Mouse (Mus musculus): Measurements from ENCODE around the gene Emc8. TPM values are rescaled to one million over a fixed set of nuclear protein-coding genes. Genes with fewer than 3 reads are reported as not detected.

Emc8 gene
- polyA plus RNA-seq, 1 experiment, result 10.8 TPM

DNA sequence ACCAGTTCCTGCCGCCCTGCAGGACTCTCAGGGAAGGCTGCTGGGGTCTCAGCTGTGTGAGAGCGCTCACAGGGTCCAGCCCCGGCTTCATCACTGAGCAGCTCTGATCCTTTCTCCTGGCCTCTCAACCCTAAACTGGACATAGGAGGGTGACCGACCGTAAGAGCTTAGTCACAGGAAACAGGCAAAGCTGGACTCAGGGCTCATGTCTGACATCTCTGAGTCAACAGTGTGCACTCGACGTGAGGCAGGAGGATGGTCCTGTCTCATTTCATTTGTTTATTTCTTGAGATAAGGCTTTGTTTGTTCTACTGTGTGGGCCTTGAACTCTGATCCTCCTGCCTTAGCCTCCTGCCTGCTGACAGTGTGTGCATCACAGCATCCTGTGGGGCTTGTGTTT, 47.9 kb downstream of the Emc8 start:
- H3K4me3 ChIP-seq (replicated peaks), result no peak overlapping the region
- peaks cover 2% of the 10 kb centered on the region; the same call in 1 of the 2 replicates for H3K9me3 ChIP-seq (ENCODE audit: control insufficient read depth, low read length)
- TF ChIP-seq GATA1 (IDR thresholded peaks at IDR 0.05; ENCODE audit: low read length) (no peak), TAL1 (IDR thresholded peaks at IDR 0.05; ENCODE audit: low read length) (no peak)
- no peaks in the 10 kb centered on the region for H3K36me3 ChIP-seq (ENCODE audit: control insufficient read depth)
- H3K4me1 ChIP-seq (ENCODE audit: control insufficient read depth), result peaks cover 4% of the 10 kb centered on the region
- peaks cover 3% of the 10 kb centered on the region; the same call in 1 of the 2 replicates for H3K27me3 ChIP-seq (ENCODE audit: control insufficient read depth)

GRCm38 (mm10) chr8:120619235-120620180, 48.9 kb downstream of the Emc8 start:
- no peak for TF ChIP-seq TAL1 (IDR thresholded peaks at IDR 0.05; ENCODE audit: low read length)
- no peak for TF ChIP-seq GATA1 (IDR thresholded peaks at IDR 0.05; ENCODE audit: low read length)
- H3K4me3 ChIP-seq (replicated peaks), result no peak overlapping the region
- no peaks in the 10 kb centered on the region for H3K36me3 ChIP-seq (ENCODE audit: control insufficient read depth)
- H3K4me1 ChIP-seq (ENCODE audit: control insufficient read depth), result peaks cover 4% of the 10 kb centered on the region
- peaks cover 3% of the 10 kb centered on the region; the same call in 1 of the 2 replicates for H3K27me3 ChIP-seq (ENCODE audit: control insufficient read depth)
- no peaks in the 10 kb centered on the region for H3K9me3 ChIP-seq (ENCODE audit: control insufficient read depth, low read length)

DNA sequence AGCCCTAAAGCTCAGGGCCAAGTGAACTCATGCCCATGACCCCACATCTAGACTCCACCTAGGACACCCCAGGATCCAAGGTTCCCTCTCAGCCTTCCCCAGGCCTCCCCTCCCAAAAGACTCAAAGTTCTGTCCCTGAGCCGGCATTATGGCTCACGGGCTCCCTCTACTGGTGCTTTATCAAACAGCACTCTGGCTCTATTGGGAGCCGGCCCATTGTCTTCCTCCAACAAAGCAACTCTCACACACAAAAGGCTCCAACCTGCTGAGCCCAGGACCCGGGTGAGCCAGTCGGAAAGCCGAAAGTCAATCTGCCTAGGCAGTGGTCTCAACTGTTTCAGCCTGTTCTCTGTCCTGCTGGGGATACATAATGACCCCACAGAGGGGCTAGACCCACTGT, 50.3 kb downstream of the Emc8 start:
- Histone ChIP-seq H3K9me3 (ENCODE audit: control insufficient read depth, low read length) (no peaks in the 10 kb centered on the region), H3K36me3 (ENCODE audit: control insufficient read depth) (no peaks in the 10 kb centered on the region), H3K4me1 (ENCODE audit: control insufficient read depth) (no peaks in the 10 kb centered on the region; the same call in none of the 2 replicates), H3K4me3 (replicated peaks) (no peak overlapping the region), H3K27me3 (ENCODE audit: control insufficient read depth) (peaks cover 16% of the 10 kb centered on the region)
- TF ChIP-seq GATA1 (IDR thresholded peaks at IDR 0.05; ENCODE audit: low read length) (no peak), TAL1 (IDR thresholded peaks at IDR 0.05; ENCODE audit: low read length) (no peak)

GRCm38 (mm10) chr8:120616663-120617626, 51.4 kb downstream of the Emc8 start:
- TF ChIP-seq TAL1 (IDR thresholded peaks at IDR 0.05; ENCODE audit: low read length) (no peak), GATA1 (IDR thresholded peaks at IDR 0.05; ENCODE audit: low read length) (no peak)
- Histone ChIP-seq H3K36me3 (ENCODE audit: control insufficient read depth) (no peaks in the 10 kb centered on the region), H3K9me3 (ENCODE audit: control insufficient read depth, low read length) (no peaks in the 10 kb centered on the region), H3K4me1 (ENCODE audit: control insufficient read depth) (no peaks in the 10 kb centered on the region; the same call in 1 of the 2 replicates), H3K4me3 (replicated peaks) (no peak overlapping the region), H3K27me3 (ENCODE audit: control insufficient read depth) (peaks cover 16% of the 10 kb centered on the region)

DNA sequence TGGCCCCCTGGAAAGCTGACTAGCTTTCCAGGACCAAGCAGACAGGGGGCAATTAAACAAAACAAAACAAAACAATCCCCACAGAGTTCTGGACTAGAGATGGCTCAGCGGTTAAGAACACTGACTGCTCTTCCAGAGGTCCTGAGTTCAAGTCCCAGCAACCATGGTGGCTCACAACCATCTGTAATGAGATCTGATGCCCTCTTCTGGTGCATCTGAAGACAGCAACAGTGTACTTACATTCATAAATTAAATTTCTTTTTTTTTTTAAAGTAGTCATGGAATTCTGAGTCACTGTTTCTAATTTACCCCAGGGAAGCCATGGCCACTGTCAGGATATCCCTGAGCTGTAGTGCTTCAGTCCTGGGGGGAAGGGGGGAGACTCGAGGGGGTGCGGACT, 53.9 kb downstream of the Emc8 start:
- Histone ChIP-seq H3K9me3 (ENCODE audit: control insufficient read depth, low read length) (peaks cover 3% of the 10 kb centered on the region), H3K27me3 (ENCODE audit: control insufficient read depth) (peaks cover 16% of the 10 kb centered on the region), H3K4me1 (ENCODE audit: control insufficient read depth) (no peaks in the 10 kb centered on the region; the same call in 1 of the 2 replicates), H3K36me3 (ENCODE audit: control insufficient read depth) (no peaks in the 10 kb centered on the region), H3K4me3 (replicated peaks) (no peak overlapping the region)
- TF ChIP-seq GATA1 (IDR thresholded peaks at IDR 0.05; ENCODE audit: low read length), result no peak
- no peak for TF ChIP-seq TAL1 (IDR thresholded peaks at IDR 0.05; ENCODE audit: low read length)

DNA sequence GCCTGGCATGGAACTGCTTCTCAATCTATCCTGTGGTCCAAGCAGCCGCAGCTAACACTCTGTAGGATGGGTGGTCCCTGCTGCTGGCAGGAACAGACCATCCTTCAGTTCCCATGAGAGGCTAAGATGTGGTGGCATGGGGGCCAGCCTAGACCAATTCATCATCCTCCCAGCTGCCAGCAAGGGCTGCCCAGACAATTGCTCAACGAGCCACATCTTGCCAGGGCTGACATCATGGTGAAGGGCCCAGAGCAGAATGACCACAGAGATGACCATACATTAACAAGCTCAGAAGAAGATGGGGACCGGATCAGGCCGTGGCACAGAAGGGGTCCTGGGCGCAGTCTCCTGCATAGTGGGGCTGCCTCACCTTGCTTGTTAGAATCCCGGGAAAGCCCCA, 57.5 kb downstream of the Emc8 start:
- TF ChIP-seq GATA1 (IDR thresholded peaks at IDR 0.05; ENCODE audit: low read length), result no peak
- TF ChIP-seq TAL1 (IDR thresholded peaks at IDR 0.05; ENCODE audit: low read length), result no peak
- H3K4me1 ChIP-seq (ENCODE audit: control insufficient read depth), result peaks cover 14% of the 10 kb centered on the region

GRCm38 (mm10) chr8:120607885-120608284, 60.5 kb downstream of the Emc8 start:
- no peaks in the 10 kb centered on the region for H3K27me3 ChIP-seq (ENCODE audit: control insufficient read depth)
- H3K4me3 ChIP-seq (replicated peaks), result no peak overlapping the region
- H3K4me1 ChIP-seq (ENCODE audit: control insufficient read depth), result peaks cover 14% of the 10 kb centered on the region
- H3K9me3 ChIP-seq (ENCODE audit: control insufficient read depth, low read length), result peaks cover 3% of the 10 kb centered on the region
- no peaks in the 10 kb centered on the region for H3K36me3 ChIP-seq (ENCODE audit: control insufficient read depth)
- TF ChIP-seq GATA1 (IDR thresholded peaks at IDR 0.05; ENCODE audit: low read length) (no peak), TAL1 (IDR thresholded peaks at IDR 0.05; ENCODE audit: low read length) (no peak)

More for the DNA sequence above, 57.5 kb downstream of the Emc8 start:
- H3K4me3 ChIP-seq (replicated peaks), result no peak overlapping the region
- peaks cover 3% of the 10 kb centered on the region for H3K9me3 ChIP-seq (ENCODE audit: control insufficient read depth, low read length)
- no peaks in the 10 kb centered on the region for H3K36me3 ChIP-seq (ENCODE audit: control insufficient read depth)
- H3K27me3 ChIP-seq (ENCODE audit: control insufficient read depth), result peaks cover 13% of the 10 kb centered on the region

- Histone ChIP-seq H3K4me1 (ENCODE audit: control insufficient read depth) (peaks cover 14% of the 10 kb centered on the region), H3K36me3 (ENCODE audit: control insufficient read depth) (no peaks in the 10 kb centered on the region), H3K9me3 (ENCODE audit: control insufficient read depth, low read length) (peaks cover 3% of the 10 kb centered on the region), H3K4me3 (replicated peaks) (no peak overlapping the region), H3K27me3 (ENCODE audit: control insufficient read depth) (no peaks in the 10 kb centered on the region)
- TF ChIP-seq GATA1 (IDR thresholded peaks at IDR 0.05; ENCODE audit: low read length), result no peak
- no peak for TF ChIP-seq TAL1 (IDR thresholded peaks at IDR 0.05; ENCODE audit: low read length)
Measured at GRCm38 (mm10) chr8:120607460-120607859, 60.9 kb downstream of the Emc8 start.

Other genes starting within 250 kb of the Emc8 start
- 8.6 and 17.1 TPM in 2 replicates for gene Gins2, start 79.3 kb downstream of the Emc8 start, polyA plus RNA-seq (2012)
- gene 1190005I06Rik, start 20.9 kb downstream of the Emc8 start, polyA plus RNA-seq (2012), result 0.18 and 0.20 TPM in 2 replicates
- 0.17 and 0.74 TPM in 2 replicates for gene Gm27021, start 494 bp downstream of the Emc8 start, polyA plus RNA-seq (2012)
- gene Cox4i1, start 351 bp downstream of the Emc8 start, polyA plus RNA-seq (2012), result 36.9 and 50.3 TPM in 2 replicates
- 0.12 and 0.44 TPM in 2 replicates for gene Irf8, start 67.8 kb upstream of the Emc8 start, polyA plus RNA-seq (2012)